Mouse (Mus musculus) brain, embryonic 14.5 days (tissue): ENCODE measurements at regions not wholly inside any gene's neighbourhood (a gene's known extent, or its start where the extent isn't known, plus 50 kb on each side); places are given as distances from the start of the nearest gene placed in this dataset.

Experiments used
- CTCF ChIP-seq: fragments of 200-500 bp; IDR thresholded peaks from 2 replicates; pipeline ENCODE4 v1.5.1; 2012; ENCODE audit warnings: inconsistent platforms, mild to moderate bottlenecking, moderate library complexity, borderline replicate concordance; ENCODE audit not compliant: insufficient read depth, insufficient read length; ENCODE audit errors: extremely low read depth
- POLR2A ChIP-seq: fragments of 200-500 bp; IDR thresholded peaks from 2 replicates; pipeline ENCODE4 v1.6.1; 2012; ENCODE audit warnings: mild to moderate bottlenecking, inconsistent platforms, borderline replicate concordance; ENCODE audit not compliant: poor library complexity, insufficient read depth, insufficient read length, severe bottlenecking; ENCODE audit errors: extremely low read depth

DNA sequence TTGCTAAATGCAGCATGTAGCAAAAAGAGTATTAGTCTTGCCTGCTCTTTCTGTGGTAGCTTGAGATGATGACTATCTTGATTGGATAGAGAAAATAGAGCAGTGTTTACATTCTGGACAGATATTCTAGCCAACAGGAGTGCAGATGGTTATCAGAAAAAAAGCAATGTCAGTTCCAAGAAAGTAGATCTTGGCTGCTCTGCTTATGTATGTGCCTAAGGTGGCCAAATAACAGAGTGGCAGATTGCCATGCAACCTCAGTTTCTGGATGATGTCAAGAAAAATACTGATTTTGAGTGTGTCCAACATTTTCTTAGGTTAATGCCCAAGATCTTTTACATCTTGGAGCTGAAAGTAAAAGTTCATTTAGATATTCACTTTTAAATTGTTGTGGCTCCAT is 1397.6 kb upstream of the Pabpc4l start:
- no peak for TF ChIP-seq CTCF
- TF ChIP-seq POLR2A = no peak
